Mouse (Mus musculus) naive thymus-derived CD4-positive, alpha-beta T cell, adult 2 months (primary cell): ENCODE data around the gene Gm45717.
"Not testable (repeated sequence)": the region's sequence is repeated elsewhere in the genome, so short reads cannot be mapped to it uniquely, and the experiment has no call there.

Experiments
- DNase-seq: peaks from one replicate; pipeline ENCODE4 v3.0.0-alpha.2; 2011; ENCODE audit warnings: low read depth

The Gm45717 gene

DNA sequence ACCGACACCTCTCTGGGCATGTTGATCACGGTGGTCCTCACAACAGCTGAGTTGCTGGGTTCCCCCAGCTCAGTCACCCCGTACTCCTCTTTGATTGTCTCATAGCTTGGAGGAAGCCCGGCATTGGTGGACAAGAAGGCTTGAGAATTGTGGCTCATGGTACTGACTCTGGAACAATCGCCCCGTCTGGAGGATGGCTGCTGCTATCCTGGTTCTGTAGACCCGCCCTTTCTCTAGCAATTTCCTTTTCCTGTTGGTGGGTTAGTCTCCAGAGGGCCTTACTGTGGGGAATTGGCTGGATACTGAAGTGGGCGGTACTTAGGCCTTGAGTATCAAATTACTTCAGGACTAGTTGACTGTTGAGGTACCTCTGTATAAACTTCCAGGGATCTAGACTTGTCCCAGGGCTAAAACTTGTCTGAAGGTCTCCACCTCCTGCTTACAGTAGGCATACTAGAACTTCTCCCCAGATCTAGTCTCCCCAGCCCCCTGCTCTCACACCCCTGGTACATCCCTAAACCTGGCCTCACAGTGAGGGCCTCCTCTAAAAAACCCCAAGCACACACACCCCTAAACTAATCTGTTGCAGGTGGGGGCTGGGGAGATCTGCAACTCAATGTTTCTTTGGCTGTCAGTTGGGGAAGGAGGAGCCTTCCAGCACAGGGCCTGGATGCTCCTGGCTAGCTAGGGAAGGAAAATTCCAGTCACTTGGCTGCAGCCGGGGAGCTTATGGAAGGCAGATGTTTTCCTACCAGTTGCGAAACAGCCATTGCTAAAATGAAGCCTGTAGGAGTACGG, at the start of gene Gm45717, which contains the start of gene Ifitm2:
TSS of gene Gm45717 (minus strand) at position 180 of the 798 bp plus-strand sequence.
TSS of gene Ifitm2 (minus strand) at position 230 of the 798 bp plus-strand sequence.
- no peak for DNase-seq

DNA sequence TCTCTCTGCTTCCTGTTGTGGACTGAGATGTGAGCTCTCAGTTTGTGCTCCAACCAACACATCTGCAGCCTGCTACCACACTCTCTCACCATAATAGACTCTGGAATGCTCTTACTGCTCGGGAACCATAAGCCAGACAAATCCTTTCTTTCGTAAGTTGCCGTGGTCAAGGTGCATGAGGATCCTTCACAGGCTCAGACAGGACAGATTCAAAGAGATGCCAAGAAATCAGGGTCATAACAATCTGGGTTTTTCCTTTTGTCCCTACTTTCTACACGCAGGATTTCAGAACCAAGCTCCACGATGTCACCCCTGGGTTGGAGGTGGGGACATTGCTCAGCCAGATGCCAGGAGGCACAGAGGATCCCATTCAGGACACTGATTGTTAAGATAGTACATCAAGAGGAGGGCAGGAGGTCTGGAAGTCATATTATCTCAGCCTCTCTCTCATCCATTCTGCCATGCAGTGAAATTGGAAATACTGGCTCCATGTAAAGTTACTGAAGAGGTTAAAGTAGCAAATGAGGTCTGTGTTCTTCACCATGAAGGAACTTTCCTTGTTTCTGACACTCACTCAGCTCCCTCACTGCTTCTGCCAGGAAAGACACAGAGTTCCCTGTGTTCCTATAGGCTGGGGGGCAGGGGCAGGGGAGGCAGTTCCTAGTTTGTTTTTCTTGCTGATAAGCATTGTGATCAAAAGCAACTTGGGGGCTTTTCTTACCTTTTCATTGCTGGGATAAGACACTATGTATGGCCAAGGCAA, 47.7 kb upstream of the Gm45717 start:
- DNase-seq, result no peak

DNA sequence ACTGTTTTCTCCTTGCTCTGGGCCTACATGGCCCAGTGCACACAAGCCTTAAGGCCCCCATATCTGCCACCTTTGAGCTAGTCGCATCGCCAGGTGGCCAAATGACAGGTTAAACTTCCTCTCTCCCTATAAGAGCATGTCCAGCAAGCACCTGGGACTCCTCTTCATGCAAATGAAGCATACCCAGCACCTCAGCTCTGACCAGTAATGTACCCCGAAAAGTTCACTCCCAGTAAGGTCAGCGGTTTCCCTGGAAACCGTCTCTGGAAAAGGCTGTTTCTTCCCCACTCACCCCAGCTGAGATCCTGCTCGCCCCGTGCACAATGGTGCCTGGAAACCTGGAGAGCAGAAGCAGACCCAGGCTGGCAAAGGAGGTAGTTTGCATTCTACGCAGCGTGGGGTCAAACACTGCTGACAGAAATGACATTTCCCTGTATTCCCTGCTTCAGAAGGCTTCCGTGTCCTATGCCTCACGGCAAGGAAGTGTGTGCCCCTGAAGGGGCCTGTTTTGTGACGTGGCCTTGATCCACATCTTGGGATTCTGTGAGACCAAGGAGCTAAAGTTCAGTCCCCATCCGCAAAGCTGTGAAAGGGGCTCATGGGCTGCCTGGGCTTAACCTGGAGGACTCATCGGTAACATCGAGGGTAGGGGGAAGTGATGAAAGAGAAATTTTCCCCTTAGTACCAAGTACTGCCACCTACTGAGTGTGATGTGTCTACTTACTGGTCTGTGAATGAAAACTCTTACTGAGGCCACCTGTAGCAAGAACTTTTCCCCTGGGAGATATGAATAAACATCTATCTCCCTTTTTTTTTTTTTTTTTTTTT, 45.4 kb upstream of the Gm45717 start:
- no peak for DNase-seq

DNA sequence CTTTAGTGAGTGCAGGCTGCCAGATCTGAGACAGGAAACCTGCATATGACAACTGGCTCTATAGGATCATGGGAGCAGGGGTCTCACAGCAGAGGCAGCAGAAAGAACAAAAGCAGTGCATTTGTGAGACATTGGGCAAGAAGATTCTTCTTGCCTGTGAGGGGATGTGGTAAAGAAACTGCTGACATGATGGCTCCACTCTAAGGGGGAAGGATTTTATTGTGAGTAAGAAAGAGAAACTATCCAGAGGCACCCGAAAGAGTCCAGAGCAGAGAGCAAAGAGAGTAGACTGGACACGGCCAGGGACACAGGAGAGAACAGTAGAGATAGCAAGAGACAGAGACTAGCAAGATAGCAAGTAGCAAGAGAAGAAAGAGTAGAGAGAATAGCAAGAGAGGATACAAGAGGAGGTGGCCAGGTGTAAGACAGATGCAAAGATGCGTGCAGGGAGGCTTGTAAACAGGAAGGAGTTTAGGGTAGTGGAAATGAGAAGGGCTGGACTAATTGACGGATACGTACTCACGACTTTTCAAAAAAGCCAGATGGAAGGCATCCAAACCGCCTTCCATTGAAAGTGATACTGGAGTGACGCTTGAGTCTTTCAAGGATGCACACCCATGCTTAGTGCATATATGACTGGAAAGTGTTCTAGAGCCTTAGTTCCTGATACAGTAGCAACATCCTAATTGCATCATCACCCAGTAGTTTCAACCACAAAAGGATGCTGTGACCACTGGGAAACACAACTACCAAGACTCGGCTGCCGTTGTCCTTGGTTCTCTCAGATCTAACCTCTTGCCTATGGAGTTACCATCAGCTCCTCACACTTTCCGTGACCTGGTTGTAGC, 43.3 kb upstream of the Gm45717 start:
- DNase-seq, result peak; percentile 43

DNA sequence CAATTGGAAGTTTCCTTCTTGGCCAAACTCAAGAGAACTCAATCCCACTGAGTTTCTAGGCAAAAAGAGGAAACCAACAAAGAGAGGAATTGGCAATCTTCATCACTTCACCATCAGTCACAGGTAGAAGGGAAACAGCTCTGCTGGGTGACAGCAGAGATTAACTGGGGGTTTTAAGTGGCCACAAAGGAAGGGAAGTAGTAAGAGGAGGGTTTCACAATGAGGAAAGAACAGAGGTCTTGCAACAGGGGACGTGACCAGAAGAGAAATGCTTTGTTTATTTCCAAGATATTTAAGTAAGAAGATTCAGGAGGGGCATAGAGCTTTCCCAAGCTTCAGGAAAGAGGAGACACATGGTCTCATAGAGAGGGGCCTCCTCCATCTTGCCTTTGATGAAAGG, 42.1 kb upstream of the Gm45717 start:
- no peak for DNase-seq

DNA sequence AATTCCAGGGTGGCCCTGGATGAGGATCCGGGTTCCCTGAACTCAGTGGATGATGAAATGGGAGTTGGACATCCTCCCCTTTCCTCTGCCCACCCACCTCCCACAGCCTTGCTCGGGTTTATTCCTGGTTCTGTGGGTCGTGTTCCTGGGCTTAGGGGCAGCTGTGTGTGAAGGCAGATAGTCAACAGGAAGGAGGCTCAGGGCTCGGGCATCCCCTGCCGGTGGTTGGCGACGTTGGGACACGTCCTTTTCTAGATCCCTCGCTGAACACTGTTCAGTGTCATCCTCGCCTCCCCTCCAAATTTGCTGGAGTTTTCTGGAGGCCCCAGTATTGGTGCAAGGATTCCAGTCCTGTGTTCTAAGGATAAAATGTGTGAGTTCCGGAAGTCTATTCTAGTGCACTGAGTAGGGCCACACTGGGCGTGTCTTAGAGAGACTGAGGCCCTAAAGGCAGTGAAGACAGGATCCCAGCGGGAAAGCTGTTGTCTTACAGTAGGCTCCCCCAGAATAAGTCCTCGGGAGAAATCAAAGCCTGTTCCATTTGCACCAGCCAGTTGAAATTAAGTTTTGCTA, 35.5 kb upstream of the Gm45717 start:
- peak; percentile 24 for DNase-seq

- DNase-seq, result no peak
These were observed 34.9 kb upstream of the Gm45717 start for GRCm38 (mm10) chr7:140990622-140991021.

- no peak for DNase-seq
These were observed 34.4 kb upstream of the Gm45717 start for GRCm38 (mm10) chr7:140990185-140990584.

DNA sequence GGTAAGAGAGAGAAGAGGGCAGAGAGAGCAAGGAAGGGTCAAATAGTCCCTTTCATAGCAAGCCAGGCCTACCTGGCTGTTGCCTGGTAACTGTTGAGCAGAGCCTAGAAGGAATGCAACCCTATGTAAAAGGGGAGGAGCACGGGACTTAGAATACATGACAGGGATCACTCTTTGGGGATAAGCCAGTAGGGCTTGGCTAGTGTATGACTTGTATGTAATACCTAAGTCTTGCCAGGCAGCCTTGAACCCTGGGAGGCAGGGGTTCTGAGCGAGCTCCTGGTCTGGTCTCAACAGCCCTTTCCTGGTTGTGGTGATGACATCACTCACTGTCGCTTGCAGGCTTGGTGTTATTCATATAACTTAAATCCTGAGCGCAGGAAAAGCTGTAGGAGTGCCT, 33.3 kb upstream of the Gm45717 start:
- no peak for DNase-seq

DNA sequence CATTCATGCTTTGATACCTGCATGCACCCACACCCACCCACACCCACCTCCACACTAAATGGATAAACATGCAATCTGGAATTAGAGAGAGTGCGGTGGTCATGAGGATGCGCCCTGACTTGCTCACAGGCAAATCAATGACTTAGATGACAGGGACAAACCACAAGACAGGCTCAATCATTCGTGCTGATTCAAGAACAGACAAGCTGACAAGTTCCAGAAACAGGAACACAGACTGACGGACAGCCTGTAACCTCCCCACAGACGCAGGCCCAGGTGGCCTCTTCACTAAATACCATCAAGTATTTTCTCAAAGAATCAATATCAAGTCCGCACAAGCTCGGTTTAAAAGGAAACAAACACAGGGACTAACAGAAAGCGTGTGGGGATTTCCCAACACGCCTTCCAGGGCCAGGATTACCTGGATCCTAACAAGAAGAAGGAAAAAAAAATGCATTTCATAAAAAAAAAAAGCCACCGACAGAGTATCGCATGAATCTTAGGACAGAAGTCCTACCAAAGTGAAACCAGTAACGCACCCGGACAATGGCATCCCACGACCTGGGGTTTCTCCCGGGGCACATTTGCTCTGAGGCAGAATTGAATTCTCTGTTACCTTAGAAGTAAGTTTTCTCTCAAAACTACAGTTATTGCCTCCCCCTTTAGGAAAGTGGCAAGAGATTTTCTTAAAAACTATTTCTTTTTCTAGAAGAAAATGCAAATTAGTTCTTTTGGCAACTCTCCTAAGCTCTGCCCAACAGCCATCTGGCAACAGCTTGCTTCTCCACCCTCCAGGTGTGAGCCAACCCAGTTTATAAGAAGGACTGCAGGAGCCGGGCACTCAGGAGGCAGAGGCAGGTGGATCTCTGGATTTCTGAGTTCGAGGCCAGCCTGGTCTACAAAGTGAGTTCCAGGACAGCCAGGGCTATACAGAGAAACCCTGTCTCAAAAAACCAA, 31.7 kb upstream of the Gm45717 start:
- DNase-seq, result no peak

- DNase-seq, result no peak
These were observed 27.2 kb upstream of the Gm45717 start for GRCm38 (mm10) chr7:140982971-140983370.

DNA sequence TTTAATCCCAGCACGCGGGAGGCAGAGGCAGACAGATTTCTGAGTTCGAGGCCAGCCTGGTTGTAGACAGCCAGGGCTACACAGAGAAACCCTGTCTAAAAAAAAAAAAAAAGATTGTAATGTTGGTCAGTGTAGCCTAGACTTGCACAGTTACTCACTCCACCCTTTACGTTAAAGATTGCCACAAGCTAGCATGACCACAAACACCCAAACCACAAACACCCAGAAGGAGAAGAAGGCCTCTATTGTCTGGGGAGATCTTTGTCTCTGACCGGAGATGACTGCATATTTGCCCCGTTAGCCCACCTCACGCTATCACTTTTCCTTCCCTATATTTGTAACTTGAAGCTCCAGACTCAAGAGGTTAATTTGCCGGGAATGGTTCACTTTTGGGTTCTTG, 26.0 kb upstream of the Gm45717 start:
- DNase-seq, result no peak

DNA sequence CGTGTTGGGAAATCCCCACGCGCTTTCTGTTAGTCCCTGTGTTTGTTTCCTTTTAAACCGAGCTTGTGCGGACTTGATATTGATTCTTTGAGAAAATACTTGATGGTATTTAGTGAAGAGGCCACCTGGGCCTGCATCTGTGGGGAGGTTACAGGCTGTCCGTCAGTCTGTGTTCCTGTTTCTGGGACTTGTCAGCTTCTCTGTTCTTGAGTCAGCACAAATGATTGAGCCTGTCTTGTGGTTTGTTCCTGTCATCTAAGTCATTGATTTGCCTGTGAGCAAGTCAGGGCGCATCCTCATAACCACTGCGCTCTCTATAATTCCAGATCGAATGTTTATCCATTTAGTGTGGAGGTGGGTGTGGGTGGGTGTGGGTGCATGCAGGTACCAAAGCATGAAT, 21.0 kb upstream of the Gm45717 start:
- not testable (repeated sequence) for DNase-seq

- DNase-seq, result no peak
These were observed 19.7 kb upstream of the Gm45717 start for GRCm38 (mm10) chr7:140975465-140975864.

DNA sequence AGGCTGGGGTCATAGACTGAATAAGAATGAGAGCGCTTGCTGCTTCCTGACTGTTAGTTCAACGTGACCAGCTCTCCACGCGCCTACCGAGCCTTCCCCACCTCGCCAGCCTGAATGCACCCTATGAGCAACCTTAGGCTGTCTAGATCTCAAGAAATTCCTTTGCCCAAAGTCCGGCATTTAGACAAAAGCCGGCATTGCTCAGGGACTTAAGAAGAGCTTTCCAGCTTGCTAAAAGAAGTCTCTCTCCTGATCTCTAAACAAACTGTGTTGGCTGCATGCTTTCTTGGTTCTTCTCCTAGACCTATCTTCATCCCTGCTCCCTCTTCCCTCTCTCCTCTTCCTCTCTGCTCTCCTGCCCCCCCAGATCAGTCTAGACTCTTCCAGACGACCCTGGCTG, 19.2 kb upstream of the Gm45717 start:
- no peak for DNase-seq

DNA sequence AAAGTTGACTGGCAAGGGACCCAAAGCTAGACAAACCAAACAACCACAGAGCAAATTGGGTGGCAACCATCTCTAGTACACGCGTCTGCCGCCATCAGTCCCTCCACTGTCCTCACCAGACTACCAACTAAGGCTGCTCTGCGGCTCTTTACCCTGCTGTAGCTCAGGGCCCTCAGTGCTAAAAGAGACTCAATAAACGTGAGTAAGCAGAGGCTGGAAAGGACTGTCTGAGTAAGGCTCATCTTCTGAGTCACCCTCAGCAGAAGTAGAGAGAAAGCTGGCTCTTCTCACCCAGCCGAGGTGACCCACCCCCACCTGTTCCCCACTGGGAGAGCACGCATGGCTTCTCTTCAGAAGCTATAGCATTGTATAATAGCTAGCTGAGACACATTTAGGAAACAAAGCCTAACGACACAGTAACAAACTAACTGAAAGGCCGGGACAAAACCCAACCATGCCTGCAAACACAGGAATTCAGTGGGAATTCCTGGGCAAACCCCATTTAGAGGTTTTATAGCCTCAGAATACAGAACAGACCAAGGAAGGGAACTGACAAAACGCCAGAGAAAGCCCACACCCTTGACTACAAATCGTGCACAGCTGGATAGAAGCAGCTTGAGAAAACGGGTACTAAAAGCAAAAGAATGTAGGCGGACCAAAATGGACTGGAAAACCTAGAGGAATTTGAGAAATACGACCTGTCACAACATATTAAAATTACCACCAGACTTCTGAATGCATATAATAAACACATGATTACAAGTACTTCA, 17.8 kb upstream of the Gm45717 start:
- no peak for DNase-seq

GRCm38 (mm10) chr7:140971479-140972171, 15.9 kb upstream of the Gm45717 start:
- DNase-seq, result no peak

DNA sequence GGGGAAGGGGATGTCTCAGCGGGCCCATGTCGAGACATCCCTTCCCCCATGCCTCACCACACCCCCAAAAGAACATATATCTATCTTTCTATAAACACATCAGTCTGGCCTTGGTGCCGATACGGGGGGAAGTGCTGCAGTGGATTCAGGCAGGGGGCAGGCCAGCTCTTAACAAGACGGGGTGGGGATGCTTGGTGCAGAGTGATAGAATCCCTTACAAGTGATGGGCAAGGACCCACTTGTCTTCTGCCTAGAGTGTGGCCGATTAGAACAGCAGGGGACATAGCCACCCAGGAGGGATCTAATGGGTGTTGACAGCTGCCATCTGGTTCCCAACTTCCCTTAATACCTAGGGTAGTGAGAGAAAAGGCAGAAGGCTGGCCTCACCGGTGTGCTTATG, 15.2 kb upstream of the Gm45717 start:
- no peak for DNase-seq

GRCm38 (mm10) chr7:140968710-140969109, 13.0 kb upstream of the Gm45717 start:
- not testable (repeated sequence) for DNase-seq
